Mouse (Mus musculus) liver, embryonic 12.5 days (tissue): ENCODE data around the gene Oas2. TPM values are rescaled to one million over a fixed set of nuclear protein-coding genes. Genes with fewer than 3 reads are reported as not detected.

Source experiments
- ATAC-seq: fragments of 200-750 bp; cut with Nextera tagmentation; 2 replicates; pipeline ENCODE4 v1.8.0; 2017; ENCODE audit warnings: moderate number of reproducible peaks, mild to moderate bottlenecking, moderate library complexity
- H3K27ac ChIP-seq: fragments of 300-500 bp; sonication (generic); 2 replicates; pipeline ENCODE4 v1.5.1; 2016; ENCODE audit warnings: mild to moderate bottlenecking
- H3K27me3 ChIP-seq: fragments of 300-500 bp; sonication (generic); replicated peaks from 2 replicates; pipeline ENCODE4 v1.6.1; 2016; ENCODE audit warnings: mild to moderate bottlenecking, moderate library complexity
- H3K36me3 ChIP-seq: fragments of 300-500 bp; sonication (generic); 2 replicates; pipeline ENCODE4 v1.6.1; 2016; ENCODE audit warnings: mild to moderate bottlenecking, moderate library complexity
- H3K4me1 ChIP-seq: fragments of 300-500 bp; sonication (generic); 2 replicates; pipeline ENCODE4 v1.6.1; 2016
- H3K4me2 ChIP-seq: fragments of 300-500 bp; sonication (generic); 2 replicates; pipeline ENCODE4 v1.6.1; 2016; ENCODE audit warnings: mild to moderate bottlenecking, moderate library complexity
- H3K4me3 ChIP-seq: fragments of 300-500 bp; sonication (generic); 2 replicates; pipeline ENCODE4 v1.5.1; 2016; ENCODE audit warnings: mild to moderate bottlenecking, moderate library complexity
- H3K9ac ChIP-seq: fragments of 300-500 bp; sonication (generic); 2 replicates; pipeline ENCODE4 v1.6.1; 2016; ENCODE audit warnings: mild to moderate bottlenecking, moderate library complexity
- H3K9me3 ChIP-seq: fragments of 300-500 bp; sonication (generic); replicated peaks from 2 replicates; pipeline ENCODE4 v1.6.1; 2016; ENCODE audit warnings: mild to moderate bottlenecking, moderate library complexity
- WGBS: fragments of 180-500 bp; shearing (Covaris S2); methylation state at CpG from one replicate; pipeline ENCODE4 v1.1.7; 2016; ENCODE audit not compliant: insufficient replicate concordance; 5-methylcytosine and 5-hydroxymethylcytosine counted together
- polyA plus RNA-seq: library from polyadenylated mRNA; unstranded; fragments of >200 nt; fragmentation: Nextera tagmentation; extraction: Ambion mirVana; gene quantifications from 2 replicates; pipeline ENCODE4 v1.2.1, GENCODE M21; 2016

Oas2 gene
- polyA plus RNA-seq, 1 experiment from 2014 or later, result 0.26 TPM

DNA sequence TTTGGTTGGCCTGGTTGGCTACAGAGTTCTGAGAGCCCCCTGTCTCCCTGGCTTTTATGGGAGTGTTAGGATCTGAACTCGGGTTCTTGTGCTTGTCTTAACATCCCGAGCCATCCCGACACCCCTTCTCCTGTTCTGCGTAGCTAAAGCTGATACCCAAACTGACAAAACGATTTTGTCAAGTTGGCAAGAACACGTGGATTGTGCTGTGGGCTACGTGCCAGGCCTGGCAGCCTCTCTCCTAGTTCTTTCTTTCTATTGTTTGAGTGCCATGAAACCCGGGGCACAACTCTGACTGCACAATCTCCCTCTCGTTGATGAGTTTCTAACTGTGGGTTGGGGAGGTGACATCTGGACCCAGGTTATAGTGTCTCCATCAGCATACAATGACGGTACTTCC lies 20.3 kb downstream of the Oas2 start:
- Histone ChIP-seq H3K27me3 (0 out of 2 replicates have a peak, but pooled peaks cover 4% of the 10 kb centered on the region), H3K4me3 (no peak overlapping the region), H3K36me3 (no peaks in the 10 kb centered on the region), H3K9ac (no peak overlapping the region), H3K4me1 (no peaks in the 10 kb centered on the region), H3K9me3 (no peaks in the 10 kb centered on the region), H3K27ac (no peak overlapping the region), H3K4me2 (no peak overlapping the region)
- WGBS, result 59% methylated on average over 10 of the region's 10 CpGs
- no peak for ATAC-seq

DNA sequence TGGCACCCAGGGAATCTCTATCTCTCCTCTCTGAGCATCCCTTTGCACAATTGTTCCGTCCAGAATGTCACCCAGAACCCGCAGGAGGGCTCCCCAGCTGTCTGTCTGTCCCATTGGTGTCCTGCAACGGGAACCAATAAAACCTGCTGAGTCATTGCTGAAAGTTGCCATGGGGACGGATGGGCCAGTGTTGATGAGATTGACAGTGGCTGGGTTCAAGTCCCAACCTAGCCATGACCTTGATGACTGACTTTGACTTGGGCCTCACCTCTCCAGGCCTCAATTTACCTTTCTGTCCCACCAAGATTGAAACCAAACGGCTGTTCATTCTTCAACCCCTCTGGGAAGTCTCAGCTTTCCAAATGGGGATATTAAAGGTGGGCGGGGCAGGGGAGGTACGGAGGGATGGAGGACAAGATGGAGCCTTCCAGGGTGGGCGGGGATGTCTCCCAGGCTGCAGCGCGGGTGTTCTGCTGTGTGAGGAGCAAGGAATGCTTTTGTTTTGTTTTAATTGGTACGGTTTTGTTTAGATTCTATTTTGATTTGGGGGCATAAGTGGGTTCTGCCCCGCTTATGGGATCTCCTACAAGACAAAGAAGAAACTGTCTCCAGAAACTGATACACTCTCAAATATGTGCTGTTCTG lies 23.7 kb downstream of the Oas2 start:
- no peak for ATAC-seq
- no peak overlapping the region for H3K4me3 ChIP-seq
- H3K9me3 ChIP-seq, result no peaks in the 10 kb centered on the region
- H3K9ac ChIP-seq, result no peak overlapping the region
- no peaks in the 10 kb centered on the region for H3K4me1 ChIP-seq
- H3K36me3 ChIP-seq, result no peaks in the 10 kb centered on the region
- no peak overlapping the region for H3K4me2 ChIP-seq
- H3K27me3 ChIP-seq, result no peaks in the 10 kb centered on the region
- 43% methylated on average over 12 of the region's 12 CpGs for WGBS
- H3K27ac ChIP-seq, result no peak overlapping the region

DNA sequence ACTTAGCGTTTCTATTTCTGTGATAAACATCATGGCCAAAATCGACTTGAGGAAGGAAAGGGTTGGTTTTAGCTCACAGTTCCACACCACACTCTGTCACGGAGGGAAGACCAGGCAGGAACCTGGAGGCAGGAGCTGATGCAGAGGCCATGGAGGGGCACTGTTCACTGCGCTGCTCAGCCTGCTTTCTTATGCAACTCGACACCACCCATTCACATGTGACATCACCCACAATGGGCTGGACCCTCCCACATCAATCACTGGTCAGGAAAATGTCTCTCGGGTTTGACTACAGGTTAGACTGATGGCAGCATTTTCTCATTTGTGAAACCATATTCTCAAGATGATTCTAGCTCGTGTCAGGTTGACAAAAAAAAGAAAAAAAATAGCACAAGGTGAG lies 28.6 kb downstream of the Oas2 start:
- H3K9ac ChIP-seq, result no peak overlapping the region
- WGBS, result 39% methylated on average over 7 of the region's 7 CpGs
- no peak for ATAC-seq

DNA sequence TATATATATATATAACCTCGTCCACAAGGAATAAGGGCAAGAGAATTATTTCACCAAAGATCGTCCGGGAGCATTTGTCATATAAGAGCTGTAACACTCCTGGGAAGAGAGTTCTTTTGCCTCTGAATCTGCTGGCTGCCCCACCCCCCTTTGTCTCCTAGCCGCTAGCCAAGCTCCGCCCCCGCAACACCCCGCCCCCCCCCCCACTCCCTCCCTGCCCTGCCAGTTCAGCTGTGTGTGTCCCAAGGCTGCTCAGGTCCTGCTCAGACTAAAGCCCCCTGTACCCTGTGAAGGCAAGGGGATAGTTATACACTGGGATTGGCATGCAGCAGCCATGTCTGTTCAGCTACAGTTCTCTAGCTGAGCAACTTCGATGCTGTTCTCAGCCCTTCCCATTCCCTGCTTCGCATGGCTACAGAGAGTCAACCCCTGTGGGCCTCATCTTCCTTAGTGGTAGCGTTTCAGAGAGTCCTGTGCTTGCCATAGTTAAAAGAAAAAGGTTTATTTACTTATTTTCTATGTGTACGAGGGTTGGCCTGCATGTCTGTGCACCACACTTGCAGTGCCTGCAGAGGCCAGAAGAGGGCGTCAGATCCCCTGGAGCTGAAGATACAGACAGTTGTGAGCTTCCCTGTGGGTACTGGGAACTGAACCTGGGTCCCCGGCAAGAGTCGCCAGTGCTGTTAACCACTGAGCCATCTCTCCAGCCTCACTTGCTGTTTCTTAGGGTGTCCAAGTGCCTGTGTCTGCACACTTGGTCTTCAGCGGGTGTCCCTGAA lies 30.9 kb downstream of the Oas2 start:
- Histone ChIP-seq H3K4me1 (no peaks in the 10 kb centered on the region), H3K4me3 (no peak overlapping the region), H3K9me3 (no peaks in the 10 kb centered on the region), H3K27ac (no peak overlapping the region), H3K27me3 (peaks cover 16% of the 10 kb centered on the region), H3K36me3 (no peaks in the 10 kb centered on the region), H3K9ac (no peak overlapping the region), H3K4me2 (no peak overlapping the region)
- no peak for ATAC-seq
- 45% methylated on average over 15 of the region's 15 CpGs for WGBS

More for the DNA sequence above, 28.6 kb downstream of the Oas2 start:
- no peaks in the 10 kb centered on the region for H3K4me1 ChIP-seq
- 0 out of 2 replicates have a peak, but pooled peaks cover 3% of the 10 kb centered on the region for H3K27me3 ChIP-seq
- no peak overlapping the region for H3K4me3 ChIP-seq
- H3K36me3 ChIP-seq, result no peaks in the 10 kb centered on the region
- no peaks in the 10 kb centered on the region for H3K9me3 ChIP-seq
- no peak overlapping the region for H3K4me2 ChIP-seq
- no peak overlapping the region for H3K27ac ChIP-seq

DNA sequence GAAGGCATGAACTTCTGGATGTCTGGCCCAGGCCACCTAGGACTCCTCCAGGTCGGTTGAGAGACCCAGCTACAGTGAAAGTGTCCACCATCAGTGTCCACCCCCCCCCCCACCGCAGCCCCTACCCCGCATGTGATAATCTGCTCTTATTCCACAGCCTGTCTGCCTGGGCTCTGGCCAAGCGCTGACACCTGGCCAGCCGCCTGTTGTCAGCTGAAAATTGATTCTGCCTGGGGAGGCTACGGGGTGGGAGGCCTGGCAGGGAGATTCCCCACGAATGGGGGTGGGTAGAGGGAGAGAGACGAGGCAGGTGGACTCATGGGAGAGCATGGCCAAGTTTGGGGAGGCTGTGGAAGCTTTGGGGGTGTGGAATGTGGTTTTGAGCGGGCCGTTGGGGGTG lies 32.5 kb downstream of the Oas2 start:
- no peak for ATAC-seq
- H3K27me3 ChIP-seq, result peaks cover 33% of the 10 kb centered on the region
- no peak overlapping the region for H3K27ac ChIP-seq
- WGBS, result 55% methylated on average over 10 of the region's 10 CpGs
- H3K36me3 ChIP-seq, result no peaks in the 10 kb centered on the region
- H3K4me1 ChIP-seq, result no peaks in the 10 kb centered on the region
- H3K9me3 ChIP-seq, result no peaks in the 10 kb centered on the region
- no peak overlapping the region for H3K9ac ChIP-seq
- no peak overlapping the region for H3K4me2 ChIP-seq
- no peak overlapping the region for H3K4me3 ChIP-seq

DNA sequence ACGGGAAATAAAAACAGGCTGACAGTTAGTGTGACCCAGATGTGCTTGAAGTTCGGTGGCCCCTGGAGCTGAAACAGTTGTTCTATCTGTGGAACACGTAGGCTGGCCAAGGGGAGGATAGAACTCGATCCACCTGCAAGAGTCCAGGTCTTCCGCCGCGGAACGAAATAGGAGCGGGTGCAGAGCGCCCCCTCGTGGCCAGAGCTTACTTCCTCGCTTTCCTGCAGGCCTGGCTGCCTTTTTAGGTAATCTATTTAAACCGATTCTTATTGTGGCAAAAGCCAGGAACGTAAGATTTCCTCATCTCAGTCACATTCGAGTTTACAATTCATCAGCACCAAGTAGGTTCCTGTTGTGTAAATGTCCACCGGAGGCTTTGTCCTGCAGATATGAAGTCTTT lies 35.3 kb downstream of the Oas2 start:
- Histone ChIP-seq H3K27me3 (peaks cover 61% of the 10 kb centered on the region), H3K4me2 (no peak overlapping the region), H3K27ac (no peak overlapping the region), H3K9ac (no peak overlapping the region), H3K36me3 (no peaks in the 10 kb centered on the region), H3K4me1 (0 out of 2 replicates have a peak, but pooled peaks cover 7% of the 10 kb centered on the region), H3K4me3 (no peak overlapping the region), H3K9me3 (no peaks in the 10 kb centered on the region)
- no peak for ATAC-seq
- WGBS, result 4% methylated on average over 16 of the region's 16 CpGs

DNA sequence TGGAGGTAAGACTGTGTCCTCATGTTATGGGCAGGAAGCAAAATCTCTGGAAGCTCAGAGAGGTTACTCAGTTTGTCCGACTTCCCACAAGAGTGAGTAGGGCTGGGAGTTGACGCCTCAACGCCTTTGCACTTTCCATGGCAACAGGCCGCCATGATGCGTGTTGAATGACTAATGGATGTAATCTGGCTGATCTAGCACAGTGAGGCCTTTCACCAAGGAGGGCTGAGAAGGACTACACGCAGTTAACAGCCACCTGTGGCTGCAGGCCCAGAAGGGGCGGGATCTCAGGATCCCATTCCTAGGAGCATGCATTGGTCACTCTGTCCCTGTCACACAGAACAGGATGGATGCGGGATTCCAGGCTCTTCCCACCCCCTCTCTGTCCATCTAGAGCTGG lies 36.9 kb downstream of the Oas2 start:
- no peak overlapping the region for H3K27ac ChIP-seq
- no peak for ATAC-seq
- H3K4me1 ChIP-seq, result 0 out of 2 replicates have a peak, but pooled peaks cover 7% of the 10 kb centered on the region
- no peak overlapping the region for H3K4me2 ChIP-seq
- H3K4me3 ChIP-seq, result no peak overlapping the region
- no peak overlapping the region for H3K9ac ChIP-seq
- peaks cover 77% of the 10 kb centered on the region for H3K27me3 ChIP-seq
- no peaks in the 10 kb centered on the region for H3K9me3 ChIP-seq
- no peaks in the 10 kb centered on the region for H3K36me3 ChIP-seq
- 63% methylated on average over 8 of the region's 8 CpGs for WGBS

DNA sequence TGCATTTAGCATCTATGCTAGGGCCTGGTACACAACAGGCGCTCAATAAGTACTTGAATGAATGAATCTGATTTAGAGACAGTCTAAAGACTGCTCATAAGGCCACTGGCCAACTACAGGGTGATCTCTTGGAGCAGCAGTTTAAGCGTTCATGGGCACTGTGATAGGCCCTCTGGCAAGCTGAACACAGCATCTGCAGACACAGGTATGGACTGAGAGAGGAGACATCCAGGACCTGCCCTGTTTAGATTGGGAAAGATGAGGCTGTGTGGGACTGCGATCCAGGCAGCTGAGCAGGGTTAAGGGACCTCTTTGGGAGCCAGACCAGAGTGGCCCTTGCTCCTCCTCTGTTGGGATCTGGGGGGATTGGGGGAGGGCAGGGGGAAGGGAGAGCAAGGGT lies 37.8 kb downstream of the Oas2 start, which contains the start of gene Dtx1:
TSS of gene Dtx1 (minus strand) at position 101 of the 400 bp plus-strand sequence.
- Histone ChIP-seq H3K4me3 (peak within 1 kb of the TSS; percentile 21), H3K36me3 (no peaks in the 10 kb centered on the region), H3K9me3 (no peaks in the 10 kb centered on the region), H3K27me3 (peaks cover 86% of the 10 kb centered on the region), H3K27ac (no peak within 1 kb of the TSS), H3K9ac (no peak within 1 kb of the TSS), H3K4me2 (peak within 1 kb of the TSS; percentile 45), H3K4me1 (0 out of 2 replicates have a peak, but pooled peaks cover 7% of the 10 kb centered on the region)
- WGBS, result 41% methylated on average over 3 of the region's 3 CpGs
- ATAC-seq, result no peak

DNA sequence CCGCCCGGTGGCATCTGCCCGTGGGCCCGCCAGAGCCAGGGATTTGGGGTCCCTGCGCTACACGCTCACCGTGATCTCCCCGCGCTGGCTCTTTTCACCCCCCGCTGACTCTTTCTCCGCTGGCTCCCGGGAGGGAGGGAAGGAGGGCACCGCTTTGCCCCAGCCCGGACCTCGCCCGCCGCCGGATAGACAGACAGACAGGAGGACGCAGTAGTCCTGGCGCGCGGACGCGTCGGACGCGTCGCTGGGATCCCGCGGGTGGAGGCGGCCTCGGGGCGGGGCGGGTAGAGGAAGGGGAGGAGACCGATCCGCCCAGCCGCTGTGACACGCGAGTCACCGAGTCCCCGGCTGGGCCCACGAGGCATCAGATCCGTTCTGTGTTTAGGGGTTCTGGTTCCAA lies 38.2 kb downstream of the Oas2 start:
- H3K4me1 ChIP-seq, result 0 out of 2 replicates have a peak, but pooled peaks cover 11% of the 10 kb centered on the region
- no peak overlapping the region for H3K9ac ChIP-seq
- no peaks in the 10 kb centered on the region for H3K36me3 ChIP-seq
- WGBS, result 4% methylated on average over 42 of the region's 43 CpGs
- H3K9me3 ChIP-seq, result no peaks in the 10 kb centered on the region
- peak overlapping the region; percentile 21; the same call in 1 of the 2 replicates for H3K4me3 ChIP-seq
- peak overlapping the region; percentile 45 for H3K4me2 ChIP-seq
- no peak for ATAC-seq
- H3K27me3 ChIP-seq, result peaks cover 90% of the 10 kb centered on the region
- no peak overlapping the region for H3K27ac ChIP-seq

DNA sequence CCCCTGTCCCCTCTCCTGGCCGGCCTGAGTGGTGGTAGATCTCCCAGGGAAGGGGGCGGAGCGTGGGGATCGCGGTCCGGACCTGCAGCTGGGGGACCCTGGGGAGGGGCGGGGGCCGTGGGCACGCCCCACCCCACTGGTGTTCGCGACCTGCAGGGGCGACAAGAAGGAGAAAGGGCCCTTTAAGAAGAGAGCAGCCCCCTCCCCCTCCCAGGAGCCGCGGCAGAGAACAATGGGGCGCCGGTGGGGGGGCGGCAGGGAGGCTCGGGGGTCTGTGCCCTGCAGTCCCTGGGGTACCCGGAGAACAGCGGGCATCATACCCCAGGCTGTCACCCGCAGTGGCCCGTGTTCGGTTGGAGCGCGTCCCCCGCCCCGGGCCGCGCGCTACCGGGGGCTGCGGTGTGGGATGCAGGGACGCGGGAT lies 38.8 kb downstream of the Oas2 start:
- H3K4me3 ChIP-seq, result peak overlapping the region; percentile 18
- H3K4me2 ChIP-seq, result peak overlapping the region; percentile 45
- 0 out of 2 replicates have a peak, but pooled peaks cover 14% of the 10 kb centered on the region for H3K4me1 ChIP-seq
- no peaks in the 10 kb centered on the region for H3K9me3 ChIP-seq
- no peak overlapping the region for H3K9ac ChIP-seq
- H3K36me3 ChIP-seq, result no peaks in the 10 kb centered on the region
- ATAC-seq, result no peak
- no peak overlapping the region for H3K27ac ChIP-seq
- WGBS, result 6% methylated on average over 31 of the region's 34 CpGs
- peaks cover 92% of the 10 kb centered on the region for H3K27me3 ChIP-seq

DNA sequence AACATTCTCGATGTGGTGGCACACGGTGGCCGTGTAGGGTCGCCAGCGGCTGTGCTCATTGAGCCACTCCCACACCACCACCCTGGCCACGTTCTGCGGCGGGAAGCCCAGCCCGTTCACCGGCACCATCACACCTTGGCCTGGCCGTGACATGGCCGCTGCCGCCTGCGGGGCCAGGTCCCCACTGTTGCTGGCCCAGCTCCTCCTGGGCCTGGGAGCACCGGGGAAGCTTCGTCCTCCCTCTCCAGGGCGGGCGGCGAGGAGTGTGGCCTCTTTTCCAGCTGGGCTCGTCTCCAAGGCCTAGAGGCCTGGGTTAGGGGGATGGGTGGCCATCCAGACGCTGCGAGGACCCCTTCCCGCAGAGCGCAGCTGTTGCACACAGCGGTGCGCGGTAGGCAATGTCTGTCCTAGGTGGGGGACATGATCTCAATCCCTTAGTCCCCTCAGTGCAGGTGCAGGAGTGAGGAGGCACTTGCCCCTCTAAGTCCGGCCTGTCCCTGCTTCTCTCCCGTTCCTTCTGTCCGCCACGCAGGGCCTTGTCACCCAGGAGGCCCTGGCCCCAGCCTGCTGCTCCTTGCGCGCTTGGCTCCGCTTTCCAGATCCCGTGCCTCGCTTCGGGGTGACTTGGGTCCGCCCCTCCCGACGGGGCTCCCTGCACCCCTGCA lies 39.4 kb downstream of the Oas2 start:
- H3K4me3 ChIP-seq, result peak overlapping the region; percentile 18
- WGBS, result 9% methylated on average over 40 of the region's 40 CpGs
- peak overlapping the region; percentile 45 for H3K4me2 ChIP-seq
- H3K4me1 ChIP-seq, result 0 out of 2 replicates have a peak, but pooled peaks cover 14% of the 10 kb centered on the region
- peaks cover 97% of the 10 kb centered on the region for H3K27me3 ChIP-seq
- no peak for ATAC-seq
- H3K9ac ChIP-seq, result no peak overlapping the region
- no peak overlapping the region for H3K27ac ChIP-seq
- H3K9me3 ChIP-seq, result no peaks in the 10 kb centered on the region
- no peaks in the 10 kb centered on the region for H3K36me3 ChIP-seq

DNA sequence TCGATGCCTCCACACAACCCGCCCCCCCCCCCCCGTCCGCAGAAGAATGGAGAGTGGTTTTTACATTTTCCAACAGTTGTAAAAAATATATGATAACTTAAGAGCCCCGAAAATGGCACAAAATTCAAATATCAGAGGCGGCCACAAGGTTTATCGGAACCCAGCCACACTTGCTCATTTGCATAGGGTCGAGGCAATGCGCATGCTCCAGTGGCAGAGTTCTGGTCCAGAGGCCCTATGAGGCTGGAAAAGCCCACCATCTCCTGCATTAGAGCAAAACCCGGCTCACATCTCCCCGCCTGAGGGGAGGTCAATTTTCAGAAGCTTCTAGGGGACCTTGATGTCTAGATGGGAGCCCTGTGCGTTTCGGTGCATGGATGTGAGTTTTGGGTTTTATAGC lies 42.7 kb downstream of the Oas2 start:
- Histone ChIP-seq H3K27ac (no peak overlapping the region), H3K27me3 (peaks cover 77% of the 10 kb centered on the region), H3K36me3 (no peaks in the 10 kb centered on the region), H3K9me3 (no peaks in the 10 kb centered on the region), H3K4me2 (peak overlapping the region; percentile 19; the same call in 1 of the 2 replicates), H3K4me3 (no peak overlapping the region), H3K9ac (no peak overlapping the region), H3K4me1 (0 out of 2 replicates have a peak, but pooled peaks cover 14% of the 10 kb centered on the region)
- WGBS, result 49% methylated on average over 13 of the region's 13 CpGs
- no peak for ATAC-seq
